Mouse (Mus musculus) kidney, postnatal 10 days (tissue): ENCODE results near the gene Hist3h2a.

Experiments used
- DNase-seq: peaks from one replicate; pipeline ENCODE4 v3.0.0; 2021; ENCODE audit warnings: mixed read lengths

The Hist3h2a gene

GRCm38 (mm10) chr11:58995061-58995806 lies 40.7 kb downstream of the Hist3h2a start:
- no peak for DNase-seq

DNA sequence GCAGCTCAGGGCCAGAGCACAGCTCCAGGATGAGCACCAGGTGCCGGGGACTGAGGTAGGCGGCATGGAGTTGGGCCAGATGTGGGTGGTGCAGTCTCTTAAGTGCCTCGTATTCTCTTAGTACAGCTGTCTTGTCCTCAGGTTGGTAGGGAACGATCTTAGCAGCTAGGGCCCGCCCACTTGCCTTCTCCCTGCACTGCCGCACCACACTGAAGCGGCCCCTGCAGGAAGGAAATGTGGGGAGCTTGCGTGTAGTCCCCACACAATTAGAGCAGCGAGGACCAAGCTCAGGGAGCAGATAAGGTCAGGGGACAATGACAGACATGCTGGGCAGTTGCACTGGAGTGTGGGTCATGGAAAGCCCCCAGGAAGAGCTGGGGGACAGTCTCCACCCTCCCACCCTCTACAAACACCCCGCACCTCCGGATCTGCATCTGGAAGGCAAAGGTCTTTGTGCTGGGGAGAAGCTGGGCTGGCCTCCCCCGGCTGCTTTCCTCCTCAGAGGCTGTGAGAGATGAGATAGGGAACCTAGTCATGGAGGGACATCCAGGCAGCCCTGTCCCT lies 41.4 kb downstream of the Hist3h2a start:
- DNase-seq = no peak

DNA sequence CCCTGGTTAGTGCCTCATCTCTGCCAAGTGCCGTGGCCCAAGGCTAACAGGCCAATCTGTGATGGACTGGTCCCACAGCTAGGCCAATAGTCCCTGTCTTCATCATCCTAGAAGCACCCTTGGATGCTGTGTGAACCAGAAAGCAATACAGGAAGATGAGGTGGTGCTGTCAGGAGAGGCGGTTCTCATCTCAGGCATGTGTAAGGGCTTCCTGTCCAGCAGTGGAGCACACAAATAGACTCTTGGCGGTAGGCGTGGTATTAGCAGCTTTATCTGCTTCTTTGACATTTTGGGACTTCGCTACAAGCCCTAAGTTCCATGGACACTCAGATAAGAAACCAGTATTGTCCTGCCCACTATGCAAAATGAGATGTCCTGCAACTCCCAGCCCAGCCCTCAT lies 43.1 kb downstream of the Hist3h2a start:
- no peak for DNase-seq

- peak; percentile 26 for DNase-seq
Observed at GRCm38 (mm10) chr11:58999158-58999557, 44.7 kb downstream of the Hist3h2a start.

DNA sequence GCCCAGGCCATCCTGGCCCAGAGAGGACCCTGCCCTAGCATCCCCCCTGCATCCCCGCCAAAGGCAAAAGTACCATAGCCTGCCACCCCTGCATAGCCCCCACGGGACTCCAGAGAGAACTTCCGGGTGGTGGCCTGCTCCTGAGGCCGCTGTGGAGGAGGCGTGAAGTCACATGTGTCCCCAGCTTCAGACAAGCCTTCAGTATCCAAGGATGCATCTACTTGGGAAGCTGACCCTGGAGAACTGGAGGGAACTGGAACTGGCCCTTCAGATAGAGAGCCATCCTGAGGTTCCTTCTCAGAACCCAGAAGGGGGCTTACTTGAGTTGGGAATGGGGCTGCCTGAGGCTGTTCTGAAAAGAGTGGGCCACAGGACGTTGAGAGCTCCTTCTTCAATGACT lies 45.3 kb downstream of the Hist3h2a start:
- no peak for DNase-seq

GRCm38 (mm10) chr11:59000635-59001034 lies 46.1 kb downstream of the Hist3h2a start:
- no peak for DNase-seq

- DNase-seq = no peak
Observed at GRCm38 (mm10) chr11:59002327-59003079, 48.0 kb downstream of the Hist3h2a start.
